ENCODE assay signal across 20 mouse cellular contexts in the genomic region with DNA sequence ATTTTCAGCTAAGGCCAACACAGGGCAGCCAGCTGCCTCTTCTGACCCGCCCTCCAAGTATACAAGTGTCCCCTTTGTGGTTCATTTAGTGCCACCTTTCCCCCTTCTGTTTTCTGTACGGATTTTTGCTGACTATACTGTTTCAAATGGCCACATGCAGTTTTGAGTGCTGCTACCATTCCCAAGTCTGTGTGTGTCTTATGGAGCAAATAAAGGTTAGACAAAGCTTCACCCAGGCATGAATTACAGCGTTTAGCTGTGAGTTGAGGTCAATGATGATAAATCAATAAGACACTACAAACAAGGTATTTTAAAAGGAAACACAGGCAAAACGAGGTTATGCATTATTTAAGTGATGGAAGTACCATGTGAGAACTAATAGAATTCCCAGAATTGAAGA. TPM values are rescaled to one million over a fixed set of nuclear protein-coding genes. Genes with fewer than 3 reads are reported as not detected.
"Had no signal": no experiment of that assay in that cellular context is flagged by ENCODE, and none has a peak within 500 bp of the region (broad histone marks: within the 10 kb centered on the region; RNA-seq: fewer than 3 reads in every experiment).

No protein-coding gene starts in this region.

- H3K9me3 ChIP-seq: midbrain, embryonic 13.5 days; midbrain, embryonic 15.5 days; neural tube, embryonic 13.5 days; neural tube, embryonic 15.5 days had no signal

- H3K27me3 ChIP-seq: midbrain, embryonic 13.5 days; midbrain, embryonic 15.5 days; neural tube, embryonic 13.5 days; neural tube, embryonic 15.5 days had no signal

- DNase-seq: lung, adult 18-20 months; lung, embryonic 14.5 days; lung, postnatal 10 days; lung, postnatal 4 days; retina, postnatal 1 day; right cerebral cortex, adult 18-20 months; right cerebral cortex, postnatal 25 days; right cerebral cortex, postnatal 4 days; spleen, adult 18-20 months; thymus, adult 18-20 months; thymus, postnatal 14 days; thymus, postnatal 36 days had no signal

- H3K9ac ChIP-seq: lung, embryonic 14.5 days; midbrain, embryonic 13.5 days; midbrain, embryonic 15.5 days; neural tube, embryonic 13.5 days; neural tube, embryonic 15.5 days had no signal

- H3K36me3 ChIP-seq: midbrain, embryonic 13.5 days; midbrain, embryonic 15.5 days; neural tube, embryonic 13.5 days; neural tube, embryonic 15.5 days had no signal

- H3K4me1 ChIP-seq: midbrain, embryonic 13.5 days; midbrain, embryonic 15.5 days; neural tube, embryonic 13.5 days; neural tube, embryonic 15.5 days had no signal

- H3K27ac ChIP-seq: midbrain, embryonic 13.5 days; midbrain, embryonic 15.5 days; neural tube, embryonic 13.5 days; neural tube, embryonic 15.5 days had no signal

- H3K4me3 ChIP-seq: midbrain, embryonic 13.5 days; midbrain, embryonic 15.5 days; myocyte; neural tube, embryonic 13.5 days; neural tube, embryonic 15.5 days had no signal

- H3K4me2 ChIP-seq: lung, embryonic 14.5 days; midbrain, embryonic 11.5 days; midbrain, embryonic 13.5 days; midbrain, embryonic 15.5 days; neural tube, embryonic 13.5 days; neural tube, embryonic 15.5 days had no signal

RNA-seq across cellular contexts. Expression of a gene that starts 24.6 kb away (rescaled TPM):
- polyA plus RNA-seq: lung, embryonic 14.5 days; lung, embryonic 16.5 days; midbrain, embryonic 11.5 days; midbrain, embryonic 13.5 days; midbrain, embryonic 15.5 days; myocyte; small intestine, adult 2 months had no signal
